Comparison of ENCODE assay signal across 10 mouse cellular contexts in genomic region chr9:58115297-58115925, GRCm38 (mm10). TPM values are rescaled to one million over a fixed set of nuclear protein-coding genes. Genes with fewer than 3 reads are reported as not detected.
DNase-seq lines count a peak whose midpoint lies in the region; ATAC-seq and TF ChIP-seq lines count a peak whose summit lies in the region.
"Had no signal": no experiment of that assay in that cellular context is flagged by ENCODE, and none has a peak within 500 bp of the region (broad histone marks: within the 10 kb centered on the region; RNA-seq: fewer than 3 reads in every experiment).

No protein-coding gene starts in this region.

- ATAC-seq in neural tube, embryonic 11.5 days (ENCODE audit: insufficient read depth, low FRiP score, low TSS enrichment): no peak
- no peak for ATAC-seq in hindbrain, embryonic 12.5 days (ENCODE audit: low FRiP score)
- no peak for ATAC-seq in midbrain, embryonic 11.5 days (ENCODE audit: low FRiP score)
- ATAC-seq in liver, postnatal 0 days: no peak; the same call in 1 of the 2 replicates

- H3K36me3 ChIP-seq in neural tube, embryonic 11.5 days (ENCODE audit: control insufficient read depth, insufficient read depth, low read length): no peaks in the 10 kb centered on the region
- H3K36me3 ChIP-seq in hindbrain, embryonic 12.5 days: no peaks in the 10 kb centered on the region
- H3K36me3 ChIP-seq in midbrain, embryonic 11.5 days (ENCODE audit: control insufficient read depth, insufficient read depth, low read length): no peaks in the 10 kb centered on the region
- no peaks in the 10 kb centered on the region for H3K36me3 ChIP-seq in liver, postnatal 0 days (replicated peaks; ENCODE audit: insufficient read depth, low read length)
- H3K36me3 ChIP-seq: liver, embryonic 12.5 days had no signal

- H3K4me3 ChIP-seq in neural tube, embryonic 11.5 days (ENCODE audit: low read depth, low read length): no peak overlapping the region
- H3K4me3 ChIP-seq in hindbrain, embryonic 12.5 days: no peak overlapping the region
- no peak overlapping the region for H3K4me3 ChIP-seq in midbrain, embryonic 11.5 days (ENCODE audit: low read depth, low read length)
- H3K4me3 ChIP-seq in liver, postnatal 0 days (ENCODE audit: low read depth, low read length): no peak overlapping the region
- H3K4me3 ChIP-seq: liver, embryonic 12.5 days had no signal

- no peak overlapping the region for H3K4me2 ChIP-seq in neural tube, embryonic 11.5 days (ENCODE audit: low read depth)
- H3K4me2 ChIP-seq in hindbrain, embryonic 12.5 days (replicated peaks): no peak overlapping the region
- H3K4me2 ChIP-seq in midbrain, embryonic 11.5 days: no peak overlapping the region
- no peak overlapping the region for H3K4me2 ChIP-seq in liver, postnatal 0 days (ENCODE audit: low read depth, low read length)
- H3K4me2 ChIP-seq: liver, embryonic 12.5 days had no signal

- no peak for TF ChIP-seq CTCF in liver, postnatal 0 days (IDR thresholded peaks at IDR 0.05; ENCODE audit: low read depth)

- DNase-seq in neural tube, embryonic 11.5 days (ENCODE audit: low spot score): no peak
- DNase-seq in neural tube, embryonic 10.5 days (ENCODE audit: extremely low spot score, low spot score): no peak
- DNase-seq in midbrain, embryonic 11.5 days (ENCODE audit: low spot score, missing footprints): peak; percentile 90
- DNase-seq in left cerebral cortex, postnatal 25 days (ENCODE audit: low spot score in 2 of 2): no peak
- DNase-seq in urinary bladder, postnatal 10 days (ENCODE audit: low spot score): no peak
- no peak for DNase-seq in liver, postnatal 0 days
- DNase-seq: gastrocnemius, postnatal 10 days had no signal

- peaks cover 40% of the 10 kb centered on the region for H3K4me1 ChIP-seq in neural tube, embryonic 11.5 days (ENCODE audit: control insufficient read depth, insufficient read depth, low read length)
- H3K4me1 ChIP-seq in hindbrain, embryonic 12.5 days: peaks cover 62% of the 10 kb centered on the region
- H3K4me1 ChIP-seq in midbrain, embryonic 11.5 days (ENCODE audit: control insufficient read depth, insufficient read depth, low read length): peaks cover 42% of the 10 kb centered on the region
- H3K4me1 ChIP-seq in liver, postnatal 0 days (ENCODE audit: insufficient read depth): peaks cover 3% of the 10 kb centered on the region

- H3K9me3 ChIP-seq in neural tube, embryonic 11.5 days (ENCODE audit: control insufficient read depth, low read length): no peaks in the 10 kb centered on the region
- no peaks in the 10 kb centered on the region for H3K9me3 ChIP-seq in hindbrain, embryonic 12.5 days (replicated peaks)
- H3K9me3 ChIP-seq in midbrain, embryonic 11.5 days (ENCODE audit: control insufficient read depth, low read length): no peaks in the 10 kb centered on the region
- H3K9me3 ChIP-seq in liver, postnatal 0 days (ENCODE audit: low read length): no peaks in the 10 kb centered on the region
- H3K9me3 ChIP-seq: liver, embryonic 12.5 days had no signal

- intact Hi-C loops in left cerebral cortex, postnatal 25 days (cut with DNase I): loop anchor here (5.0 kb wide), 1 partner anchor 52 kb away; no protein-coding TSS in a partner anchor

- no peak for TF ChIP-seq EP300 in liver, postnatal 0 days (IDR thresholded peaks at IDR 0.05; ENCODE audit: low read depth)

- WGBS in neural tube, embryonic 11.5 days: 15% methylated on average over 7 of the region's 7 CpGs
- 25% methylated on average over 7 of the region's 7 CpGs for WGBS in hindbrain, embryonic 12.5 days
- 22% methylated on average over 7 of the region's 7 CpGs for WGBS in midbrain, embryonic 11.5 days
- 23% methylated on average over 7 of the region's 7 CpGs for WGBS in liver, postnatal 0 days (ENCODE audit: insufficient replicate concordance)

- H3K27ac ChIP-seq in neural tube, embryonic 11.5 days (ENCODE audit: low read depth, low read length): 0 out of 2 replicates have a peak overlapping the region, but pooled peaks have one; percentile 42
- peak overlapping the region; percentile 67 for H3K27ac ChIP-seq in hindbrain, embryonic 12.5 days
- peak overlapping the region; percentile 35; the same call in 1 of the 2 replicates for H3K27ac ChIP-seq in midbrain, embryonic 11.5 days (ENCODE audit: low read depth, low read length)
- H3K27ac ChIP-seq in liver, postnatal 0 days (ENCODE audit: low read depth): no peak overlapping the region
- H3K27ac ChIP-seq: liver, embryonic 12.5 days had no signal

- H3K27me3 ChIP-seq in neural tube, embryonic 11.5 days (ENCODE audit: control insufficient read depth, insufficient read depth, low read length): peaks cover 21% of the 10 kb centered on the region; the same call in 1 of the 2 replicates
- H3K27me3 ChIP-seq in hindbrain, embryonic 12.5 days: peaks cover 40% of the 10 kb centered on the region
- H3K27me3 ChIP-seq in midbrain, embryonic 11.5 days (ENCODE audit: control insufficient read depth, insufficient read depth, low read length): peaks cover 20% of the 10 kb centered on the region
- peaks cover 33% of the 10 kb centered on the region for H3K27me3 ChIP-seq in liver, postnatal 0 days (ENCODE audit: insufficient read depth, low read length)

- H3K9ac ChIP-seq in neural tube, embryonic 11.5 days (ENCODE audit: low read length): peak overlapping the region; percentile 23; the same call in 1 of the 2 replicates
- no peak overlapping the region for H3K9ac ChIP-seq in hindbrain, embryonic 12.5 days
- H3K9ac ChIP-seq in midbrain, embryonic 11.5 days (ENCODE audit: low read length): peak overlapping the region; percentile 25; the same call in 1 of the 2 replicates
- no peak overlapping the region for H3K9ac ChIP-seq in liver, postnatal 0 days (replicated peaks)
- H3K9ac ChIP-seq: liver, embryonic 12.5 days had no signal

RNA-seq across cellular contexts. Expression of gene Ccdc33, which starts 3.2 kb away (rescaled TPM):
- polyA plus RNA-seq in neural tube, embryonic 11.5 days (2014; fragmentation: Nextera tagmentation; extraction: Ambion mirVana): 0.08 and 0.22 TPM in 2 replicates
- polyA plus RNA-seq in hindbrain, embryonic 12.5 days (2016; fragmentation: Nextera tagmentation; extraction: Ambion mirVana): 1.0 and 1.5 TPM in 2 replicates
- 0.41 and 0.90 TPM in 2 replicates for polyA plus RNA-seq in midbrain, embryonic 11.5 days (2014; fragmentation: Nextera tagmentation; extraction: Ambion mirVana)
- 1 to 10 TPM in 1 of 2 experiments, under 1 TPM in 1; 0.55 to 1.1 TPM for total RNA-seq in left cerebral cortex, postnatal 25 days (2021)
- polyA plus RNA-seq in liver, postnatal 0 days (2015; fragmentation: Nextera tagmentation; extraction: Ambion mirVana): not detected in 2 replicates
- total RNA-seq: gastrocnemius, postnatal 10 days had no signal
- polyA plus RNA-seq: heart, embryonic 14.5 days; liver, embryonic 12.5 days had no signal

RNA-seq across cellular contexts. Expression of gene Stra6, which starts 51.8 kb away (rescaled TPM):
- 53.7 and 55.2 TPM in 2 replicates for polyA plus RNA-seq in neural tube, embryonic 11.5 days (2014; fragmentation: Nextera tagmentation; extraction: Ambion mirVana)
- polyA plus RNA-seq in hindbrain, embryonic 12.5 days (2016; fragmentation: Nextera tagmentation; extraction: Ambion mirVana): 14.8 and 17.6 TPM in 2 replicates
- 7.3 and 9.7 TPM in 2 replicates for polyA plus RNA-seq in midbrain, embryonic 11.5 days (2014; fragmentation: Nextera tagmentation; extraction: Ambion mirVana)
- total RNA-seq in left cerebral cortex, postnatal 25 days (2021): 1 to 10 TPM; 7.2 to 8.7 TPM
- not detected in 2 replicates for polyA plus RNA-seq in liver, postnatal 0 days (2015; fragmentation: Nextera tagmentation; extraction: Ambion mirVana)

Comparison
In these comparisons a context has a peak if more than half of its experiments do, and no peak if none do; other contexts are left out.
1. H3K9ac ChIP-seq: peak in neural tube, embryonic 11.5 days (single experiment) and midbrain, embryonic 11.5 days (single experiment); none in hindbrain, embryonic 12.5 days (single experiment) and liver, postnatal 0 days (single experiment).